21 mouse cellular contexts compared by ENCODE assay signal in the genomic region with DNA sequence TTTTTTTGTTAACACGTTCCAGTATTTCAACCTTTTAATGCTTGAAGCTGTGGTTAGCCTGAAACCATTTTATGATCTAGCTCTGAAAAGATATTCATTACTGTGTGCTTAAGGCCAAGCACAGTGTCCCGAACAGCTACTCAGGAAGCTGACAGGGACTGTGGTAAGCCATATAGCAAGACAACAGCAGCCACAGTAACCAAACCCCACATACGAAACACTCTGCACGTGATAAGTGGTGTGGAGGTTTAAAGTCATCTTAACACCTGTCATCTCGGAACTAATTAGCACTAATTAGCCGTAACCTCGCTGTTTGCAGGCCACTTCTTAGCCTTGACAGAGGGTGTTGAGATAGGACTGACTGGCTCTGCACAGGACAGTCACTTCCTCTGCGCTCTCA. TPM values are rescaled to one million over a fixed set of nuclear protein-coding genes. Genes with fewer than 3 reads are reported as not detected.
A peak's percentile ranks its signal among the peaks of the same experiment; 100 is the strongest.
DNase-seq lines count a peak whose midpoint lies in the region; ATAC-seq and TF ChIP-seq lines count a peak whose summit lies in the region.
"Had no signal": no experiment of that assay in that cellular context is flagged by ENCODE, and none has a peak within 500 bp of the region (broad histone marks: within the 10 kb centered on the region; RNA-seq: fewer than 3 reads in every experiment).

No protein-coding gene starts in this region.

- H3K9ac ChIP-seq in midbrain, postnatal 0 days (replicated peaks; ENCODE audit: low read length, poor library complexity, severe bottlenecking), result no peak overlapping the region
- H3K9ac ChIP-seq: embryonic facial prominence, embryonic 15.5 days; heart, embryonic 13.5 days; hindbrain, embryonic 15.5 days had no signal

- 88% methylated on average over 8 of the region's 8 CpGs for WGBS in midbrain, postnatal 0 days

- H3K9me3 ChIP-seq in midbrain, postnatal 0 days (ENCODE audit: low read length), result no peaks in the 10 kb centered on the region
- H3K9me3 ChIP-seq: embryonic facial prominence, embryonic 15.5 days; forebrain, embryonic 10.5 days; G1E; heart, embryonic 13.5 days; hindbrain, embryonic 15.5 days had no signal

- peak; percentile 27 for DNase-seq in CD4-positive, CD25-positive, alpha-beta regulatory T cell, adult 2 months (ENCODE audit: low read depth, low spot score)
- DNase-seq in urinary bladder, postnatal 4 days (ENCODE audit: low spot score in 2 of 2), result no peak
- no peak for DNase-seq in midbrain, postnatal 0 days (ENCODE audit: low spot score)
- no peak for DNase-seq in frontal cortex, adult 2 months (ENCODE audit: extremely low spot score in 1 of 2, low spot score in 1 of 2)
- DNase-seq: adrenal gland, postnatal 10 days; B cell, adult 2 months; cerebellum, adult 18-20 months; cerebellum, adult 9-11 months; embryo, embryonic 11 days; gastrocnemius, postnatal 36 days; heart, adult 11 months; heart, postnatal 36 days had no signal

- H3K4me1 ChIP-seq in midbrain, postnatal 0 days (ENCODE audit: insufficient read depth, low read length), result no peaks in the 10 kb centered on the region
- H3K4me1 ChIP-seq: embryonic facial prominence, embryonic 15.5 days; forebrain, embryonic 10.5 days; hindbrain, embryonic 15.5 days had no signal

- H3K4me2 ChIP-seq in midbrain, postnatal 0 days (ENCODE audit: low read depth, low read length, poor library complexity, severe bottlenecking), result no peak overlapping the region
- H3K4me2 ChIP-seq: embryonic facial prominence, embryonic 15.5 days; heart, embryonic 13.5 days; hindbrain, embryonic 15.5 days had no signal

- H3K4me3 ChIP-seq in midbrain, postnatal 0 days (ENCODE audit: low read depth, low read length), result no peak overlapping the region
- H3K4me3 ChIP-seq: embryonic facial prominence, embryonic 15.5 days; erythroblast, embryonic 14.5 days; forebrain, embryonic 10.5 days; heart, embryonic 13.5 days; hindbrain, embryonic 15.5 days had no signal

- peaks cover 9% of the 10 kb centered on the region for H3K36me3 ChIP-seq in midbrain, postnatal 0 days (ENCODE audit: insufficient read depth, low read length)
- H3K36me3 ChIP-seq: forebrain, embryonic 10.5 days had no signal

- peak; percentile 64 for ATAC-seq in activated CD4-positive, CD25-positive, alpha-beta regulatory T cell, adult 4 months
- ATAC-seq in megakaryocyte, adult 5-6 weeks (ENCODE audit: poor library complexity, severe bottlenecking), result peak; percentile 59
- no peak for ATAC-seq in midbrain, postnatal 0 days (ENCODE audit: low FRiP score)
- ATAC-seq: forebrain, embryonic 14.5 days had no signal

- H3K27ac ChIP-seq in midbrain, postnatal 0 days (ENCODE audit: low read depth, low read length), result no peak overlapping the region
- H3K27ac ChIP-seq: embryonic facial prominence, embryonic 15.5 days; forebrain, embryonic 10.5 days; heart, embryonic 13.5 days; hindbrain, embryonic 15.5 days had no signal

- no peaks in the 10 kb centered on the region for H3K27me3 ChIP-seq in midbrain, postnatal 0 days (ENCODE audit: insufficient read depth, low read length)
- H3K27me3 ChIP-seq: embryonic facial prominence, embryonic 15.5 days; heart, embryonic 13.5 days; hindbrain, embryonic 15.5 days had no signal

- no peak for TF ChIP-seq CTCF in midbrain, postnatal 0 days (IDR thresholded peaks at IDR 0.05)

RNA-seq across cellular contexts. Expression of a gene that starts 31.1 kb away (rescaled TPM):
- 1 to 10 TPM; 3.7 to 4.1 TPM for polyA plus RNA-seq in activated CD4-positive, CD25-positive, alpha-beta regulatory T cell, adult 4 months (2017; shearing (Covaris generic))
- total RNA-seq in megakaryocyte, adult 5-6 weeks (2015), result 32.0 and 32.6 TPM in 2 replicates
- total RNA-seq in megakaryocyte, adult 5-6 weeks (2017), result 17.9 and 20.4 TPM in 2 replicates
- 24.3 and 27.8 TPM in 2 replicates for total RNA-seq in midbrain, postnatal 0 days (2014; rRNA removed)
- polyA plus RNA-seq in midbrain, postnatal 0 days (2015; fragmentation: Nextera tagmentation; extraction: Ambion mirVana), result 25.5 and 26.9 TPM in 2 replicates
- 26.8 and 27.3 TPM in 2 replicates for polyA plus RNA-seq in frontal cortex, adult 2 months (2012; rRNA removed)
